Mouse (Mus musculus) limb, embryonic 14.5 days (tissue): Measurements from ENCODE around the gene Dnah10. TPM values are rescaled to one million over a fixed set of nuclear protein-coding genes. Genes with fewer than 3 reads are reported as not detected.

ENCODE experiments used
- ATAC-seq: fragments of 200-750 bp; cut with Nextera tagmentation; 2 replicates; pipeline ENCODE4 v1.8.0; 2017; ENCODE audit warnings: low read depth, moderate number of reproducible peaks, moderate TSS enrichment; ENCODE audit not compliant: low FRiP score
- DNase-seq: peaks from one replicate; pipeline ENCODE4 v3.0.0-alpha.2; 2015; ENCODE audit warnings: low spot score
- H3K27ac ChIP-seq: fragments of 300-500 bp; sonication (generic); replicated peaks from 2 replicates; pipeline ENCODE4 v1.5.1; 2014; ENCODE audit warnings: low read depth, mild to moderate bottlenecking, low read length, moderate library complexity, mixed read lengths
- H3K27me3 ChIP-seq: fragments of 300-500 bp; sonication (generic); 2 replicates; pipeline ENCODE4 v1.6.1; 2014; ENCODE audit warnings: low read length, mixed read lengths; ENCODE audit not compliant: control insufficient read depth, insufficient read depth
- H3K36me3 ChIP-seq: fragments of 300-500 bp; sonication (generic); 2 replicates; pipeline ENCODE4 v1.6.1; 2014; ENCODE audit warnings: mild to moderate bottlenecking, low read length, moderate library complexity, mixed read lengths; ENCODE audit not compliant: control insufficient read depth, insufficient read depth
- H3K4me1 ChIP-seq: fragments of 300-500 bp; sonication (generic); 2 replicates; pipeline ENCODE4 v1.6.1; 2014; ENCODE audit warnings: antibody characterized with exemption, low read length, mixed read lengths; ENCODE audit not compliant: control insufficient read depth, insufficient read depth
- H3K4me2 ChIP-seq: fragments of 300-500 bp; sonication (generic); replicated peaks from 2 replicates; pipeline ENCODE4 v1.6.1; 2014; ENCODE audit warnings: low read depth, mild to moderate bottlenecking, low read length, moderate library complexity; ENCODE audit not compliant: severe bottlenecking
- H3K4me3 ChIP-seq: fragments of 300-500 bp; sonication (generic); replicated peaks from 2 replicates; pipeline ENCODE4 v1.5.1; 2014; ENCODE audit warnings: low read length
- H3K9ac ChIP-seq: fragments of 300-500 bp; sonication (generic); 2 replicates; pipeline ENCODE4 v1.6.1; 2014; ENCODE audit warnings: mild to moderate bottlenecking, low read depth, low read length, moderate library complexity; ENCODE audit not compliant: severe bottlenecking
- H3K9me3 ChIP-seq: fragments of 300-500 bp; sonication (generic); 2 replicates; pipeline ENCODE4 v1.6.1; 2016; ENCODE audit warnings: low read length; ENCODE audit not compliant: control insufficient read depth
- POLR2A ChIP-seq: fragments of 200-500 bp; IDR thresholded peaks from 2 replicates; pipeline ENCODE4 v1.8.0; 2012; ENCODE audit warnings: inconsistent platforms, mild to moderate bottlenecking, moderate library complexity, borderline replicate concordance; ENCODE audit not compliant: insufficient read depth, insufficient read length; ENCODE audit errors: extremely low read depth
- WGBS: fragments of 180-500 bp; shearing (Covaris S2); extraction: QIAGEN DNeasy Blood & Tissue Kit; methylation state at CpG from one replicate; pipeline ENCODE4 v1.1.7; 2014; 5-methylcytosine and 5-hydroxymethylcytosine counted together
- polyA plus RNA-seq, 2 experiments: library from polyadenylated mRNA; depleted of rRNA in 1 of 2; stranded (reverse) in 1 of 2; unstranded in 1 of 2; fragments of >200 nt; fragmentation: Nextera tagmentation in 1 of 2; extraction: Ambion mirVana in 1 of 2; gene quantifications; 2 replicates each; pipeline versions ENCODE4 v1.2.1 to v1.2.3; 2012 to 2014

Dnah10 gene
- polyA plus RNA-seq, 2 experiments, result 0.20 TPM; not detected in 1

DNA sequence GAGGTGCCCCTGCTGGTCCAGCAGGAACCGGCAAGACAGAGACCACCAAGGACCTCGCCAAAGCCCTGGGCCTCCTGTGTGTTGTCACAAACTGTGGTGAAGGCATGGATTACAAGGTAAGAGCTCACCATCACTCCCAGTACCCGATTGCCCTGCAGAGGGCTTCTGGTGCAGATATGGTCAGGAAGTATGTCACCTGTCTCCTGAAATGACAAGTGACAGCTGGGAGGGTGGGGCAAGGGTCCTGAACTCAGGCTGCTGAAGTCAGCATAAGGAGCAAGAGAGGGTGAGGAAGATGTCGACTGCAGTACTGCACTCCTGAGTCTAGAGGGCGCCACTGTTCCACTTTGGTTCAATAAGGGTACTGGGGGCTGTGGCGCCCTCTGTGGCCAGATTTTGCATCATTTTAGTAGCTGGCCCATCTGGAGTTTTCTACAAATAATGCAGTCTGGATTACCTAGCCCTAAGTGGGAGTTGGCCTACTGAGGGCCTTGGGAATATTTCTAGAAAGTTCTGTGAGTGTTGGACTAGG, 52.4 kb downstream of the Dnah10 start:
- Histone ChIP-seq H3K9ac (no peak overlapping the region), H3K36me3 (no peaks in the 10 kb centered on the region)
- WGBS, result 64% methylated on average over 6 of the region's 6 CpGs

DNA sequence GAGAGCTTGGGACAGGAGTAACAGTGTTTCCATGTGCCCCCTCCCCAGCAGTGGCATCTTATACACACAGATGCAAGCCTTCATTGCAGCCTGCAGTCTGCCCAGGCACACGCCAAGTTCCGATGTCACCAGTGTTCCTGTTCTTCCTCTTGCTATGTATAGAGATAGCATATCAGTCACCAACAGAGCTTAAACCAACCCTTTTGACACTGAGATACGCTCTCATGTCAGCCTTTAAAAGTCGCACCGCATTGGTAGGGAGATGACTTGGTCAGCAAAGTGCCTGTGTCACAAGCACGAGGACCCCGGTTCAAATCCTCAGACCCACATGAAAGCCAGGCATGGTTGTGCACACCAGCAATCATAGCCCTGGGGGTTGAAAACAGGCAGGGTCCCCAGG, 55.0 kb downstream of the Dnah10 start:
- WGBS, result 89% methylated on average over 7 of the region's 7 CpGs
- Histone ChIP-seq H3K27me3 (no peaks in the 10 kb centered on the region), H3K9ac (no peak overlapping the region), H3K4me1 (no peaks in the 10 kb centered on the region), H3K9me3 (no peaks in the 10 kb centered on the region), H3K4me3 (no peak overlapping the region), H3K4me2 (no peak overlapping the region), H3K36me3 (no peaks in the 10 kb centered on the region), H3K27ac (no peak overlapping the region)
- ATAC-seq (no peak), DNase-seq (no peak)
- TF ChIP-seq POLR2A, result no peak

More for the DNA sequence above, 52.4 kb downstream of the Dnah10 start:
- Histone ChIP-seq H3K4me2 (no peak overlapping the region), H3K4me3 (no peak overlapping the region), H3K4me1 (no peaks in the 10 kb centered on the region), H3K27me3 (no peaks in the 10 kb centered on the region), H3K27ac (no peak overlapping the region), H3K9me3 (no peaks in the 10 kb centered on the region)
- ATAC-seq (no peak), DNase-seq (peak; percentile 26)
- TF ChIP-seq POLR2A, result no peak

DNA sequence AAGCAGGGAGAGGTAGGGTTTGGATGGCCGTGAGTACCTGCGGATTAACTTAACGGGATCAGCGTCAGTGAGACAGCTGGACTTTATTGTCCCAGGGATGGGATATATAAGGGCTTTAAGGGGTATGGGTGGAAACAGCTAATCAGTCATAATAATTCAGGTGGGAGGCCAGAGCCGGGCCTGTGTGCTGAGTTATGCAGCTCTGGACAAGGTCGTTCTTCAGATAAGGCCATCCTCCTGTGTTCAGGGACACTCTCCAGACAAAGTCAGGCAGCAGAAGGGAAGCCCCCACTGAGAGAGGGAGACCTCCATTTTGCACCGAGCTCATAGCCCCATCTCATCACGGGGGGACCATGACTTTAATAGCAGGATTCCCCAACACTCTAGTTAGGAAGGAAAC, 56.8 kb downstream of the Dnah10 start:
- H3K4me2 ChIP-seq, result no peak overlapping the region
- ATAC-seq (no peak), DNase-seq (no peak)
- WGBS, result 77% methylated on average over 8 of the region's 8 CpGs
- no peak for TF ChIP-seq POLR2A
- no peaks in the 10 kb centered on the region for H3K36me3 ChIP-seq
- no peak overlapping the region for H3K27ac ChIP-seq
- H3K9me3 ChIP-seq, result no peaks in the 10 kb centered on the region
- H3K9ac ChIP-seq, result no peak overlapping the region
- no peaks in the 10 kb centered on the region for H3K27me3 ChIP-seq
- H3K4me3 ChIP-seq, result no peak overlapping the region
- H3K4me1 ChIP-seq, result no peaks in the 10 kb centered on the region

GRCm38 (mm10) chr5:124785650-124786049, 60.8 kb downstream of the Dnah10 start:
- H3K4me3 ChIP-seq, result no peak overlapping the region
- WGBS, result 82% methylated on average over 7 of the region's 7 CpGs
- no peaks in the 10 kb centered on the region for H3K4me1 ChIP-seq
- no peaks in the 10 kb centered on the region for H3K36me3 ChIP-seq
- ATAC-seq, result no peak
- no peak overlapping the region for H3K9ac ChIP-seq
- H3K27me3 ChIP-seq, result no peaks in the 10 kb centered on the region
- H3K4me2 ChIP-seq, result no peak overlapping the region
- no peak for DNase-seq
- TF ChIP-seq POLR2A, result no peak
- no peaks in the 10 kb centered on the region for H3K9me3 ChIP-seq
- no peak overlapping the region for H3K27ac ChIP-seq

DNA sequence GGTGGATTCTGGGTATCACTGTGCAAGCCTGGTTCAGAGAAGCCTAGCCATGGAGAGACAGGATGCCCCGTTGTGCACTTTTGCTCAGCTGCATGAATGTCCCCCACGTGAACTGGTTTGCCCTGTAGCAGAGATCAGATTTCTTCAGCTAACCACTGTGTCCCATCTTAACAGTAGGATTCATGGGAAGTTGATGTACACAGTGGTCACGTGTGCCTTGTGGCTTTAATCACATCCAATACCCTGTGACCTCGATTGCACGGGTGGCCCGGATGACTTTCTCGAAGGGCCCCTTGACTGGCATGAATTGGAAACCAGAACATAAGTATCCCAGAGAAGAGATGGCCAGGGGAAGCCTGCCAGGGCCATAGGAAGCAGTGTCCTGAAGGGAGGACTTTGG, 67.2 kb downstream of the Dnah10 start:
- no peak overlapping the region for H3K4me3 ChIP-seq
- H3K9me3 ChIP-seq, result no peaks in the 10 kb centered on the region
- TF ChIP-seq POLR2A, result no peak
- H3K27ac ChIP-seq, result no peak overlapping the region
- H3K9ac ChIP-seq, result no peak overlapping the region
- no peaks in the 10 kb centered on the region for H3K27me3 ChIP-seq
- 86% methylated on average over 7 of the region's 7 CpGs for WGBS
- H3K4me1 ChIP-seq, result no peaks in the 10 kb centered on the region
- no peak for DNase-seq
- H3K36me3 ChIP-seq, result no peaks in the 10 kb centered on the region
- ATAC-seq, result no peak
- no peak overlapping the region for H3K4me2 ChIP-seq
